Mouse (Mus musculus) lung, embryonic 15.5 days (tissue): ENCODE data around the gene Rhou. TPM values are rescaled to one million over a fixed set of nuclear protein-coding genes. Genes with fewer than 3 reads are reported as not detected.
A peak's percentile ranks its signal among the peaks of the same experiment; 100 is the strongest.

Experiments used
- ATAC-seq: fragments of 200-750 bp; cut with Nextera tagmentation; 2 replicates; pipeline ENCODE4 v1.8.0; 2017; ENCODE audit warnings: moderate number of reproducible peaks, borderline replicate concordance; ENCODE audit not compliant: low FRiP score, low TSS enrichment; ENCODE audit errors: extremely low read depth
- H3K27ac ChIP-seq: fragments of 300-500 bp; sonication (generic); 2 replicates; pipeline ENCODE4 v1.5.1; 2015; ENCODE audit warnings: moderate library complexity, mild to moderate bottlenecking, inconsistent platforms
- H3K27me3 ChIP-seq: fragments of 300-500 bp; sonication (generic); 2 replicates; pipeline ENCODE4 v1.6.1; 2015; ENCODE audit warnings: inconsistent platforms
- H3K36me3 ChIP-seq: fragments of 300-500 bp; sonication (generic); 2 replicates; pipeline ENCODE4 v1.6.1; 2015; ENCODE audit warnings: inconsistent platforms
- H3K4me1 ChIP-seq: fragments of 300-500 bp; sonication (generic); 2 replicates; pipeline ENCODE4 v1.6.1; 2015; ENCODE audit warnings: inconsistent platforms
- H3K4me2 ChIP-seq: fragments of 300-500 bp; sonication (generic); 2 replicates; pipeline ENCODE4 v1.6.1; 2015; ENCODE audit warnings: inconsistent platforms, mild to moderate bottlenecking, moderate library complexity
- H3K4me3 ChIP-seq: fragments of 300-500 bp; sonication (generic); 2 replicates; pipeline ENCODE4 v1.5.1; 2015; ENCODE audit warnings: mild to moderate bottlenecking, inconsistent platforms
- H3K9ac ChIP-seq: fragments of 300-500 bp; sonication (generic); 2 replicates; pipeline ENCODE4 v1.6.1; 2015; ENCODE audit warnings: inconsistent platforms
- H3K9me3 ChIP-seq: fragments of 300-500 bp; sonication (generic); 2 replicates; pipeline ENCODE4 v1.6.1; 2016; ENCODE audit warnings: inconsistent platforms
- WGBS: fragments of 180-500 bp; shearing (Covaris S2); methylation state at CpG from one replicate; pipeline ENCODE4 v1.1.7; 2015; 5-methylcytosine and 5-hydroxymethylcytosine counted together
- polyA plus RNA-seq: library from polyadenylated mRNA; unstranded; fragments of >200 nt; fragmentation: Nextera tagmentation; extraction: Ambion mirVana; gene quantifications from 2 replicates; pipeline ENCODE4 v1.2.1, GENCODE M21; 2015

The Rhou gene
- polyA plus RNA-seq, 1 experiment from 2014 or later: 7.9 TPM

DNA sequence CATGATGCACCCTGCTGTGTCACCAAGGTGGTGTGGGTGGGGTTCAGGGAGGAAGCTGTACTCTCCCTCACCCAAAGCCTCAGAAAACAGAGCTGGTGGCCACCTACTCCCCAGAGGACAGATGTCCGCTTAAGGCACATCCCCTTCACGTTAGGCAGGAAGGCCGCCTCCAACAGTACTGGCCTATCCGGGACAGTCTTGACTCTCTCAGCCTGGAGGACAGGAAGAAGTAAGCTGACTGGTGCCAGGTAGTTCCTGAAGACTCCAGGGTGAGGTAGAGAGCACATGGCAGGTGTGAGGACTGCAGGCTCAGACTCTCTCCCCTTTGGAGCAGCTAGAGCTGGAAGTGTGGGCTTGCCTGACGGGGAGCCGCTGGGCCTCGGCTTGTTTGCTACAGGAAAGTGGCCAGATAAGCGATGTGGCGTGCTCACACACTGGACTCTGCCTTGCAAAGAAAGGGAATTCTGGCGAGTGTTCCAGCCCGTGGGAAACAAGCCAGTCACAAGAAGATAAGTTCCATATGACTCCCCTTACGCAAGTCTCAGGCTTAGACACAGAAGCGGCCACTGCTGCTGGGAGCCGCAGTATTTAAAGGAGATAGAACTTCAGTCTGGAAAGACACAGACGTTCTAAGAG, 48.3 kb downstream of the Rhou start:
- peaks cover 5% of the 10 kb centered on the region; the same call in 1 of the 2 replicates for H3K27me3 ChIP-seq
- no peak overlapping the region for H3K4me2 ChIP-seq
- no peaks in the 10 kb centered on the region for H3K36me3 ChIP-seq
- H3K9me3 ChIP-seq: no peaks in the 10 kb centered on the region
- peak overlapping the region; percentile 67 for H3K27ac ChIP-seq
- H3K4me3 ChIP-seq: no peak overlapping the region
- 25% methylated on average over 15 of the region's 15 CpGs for WGBS
- peaks cover 27% of the 10 kb centered on the region for H3K4me1 ChIP-seq
- peak; percentile 70; the same call in 1 of the 2 replicates for ATAC-seq
- H3K9ac ChIP-seq: no peak overlapping the region

DNA sequence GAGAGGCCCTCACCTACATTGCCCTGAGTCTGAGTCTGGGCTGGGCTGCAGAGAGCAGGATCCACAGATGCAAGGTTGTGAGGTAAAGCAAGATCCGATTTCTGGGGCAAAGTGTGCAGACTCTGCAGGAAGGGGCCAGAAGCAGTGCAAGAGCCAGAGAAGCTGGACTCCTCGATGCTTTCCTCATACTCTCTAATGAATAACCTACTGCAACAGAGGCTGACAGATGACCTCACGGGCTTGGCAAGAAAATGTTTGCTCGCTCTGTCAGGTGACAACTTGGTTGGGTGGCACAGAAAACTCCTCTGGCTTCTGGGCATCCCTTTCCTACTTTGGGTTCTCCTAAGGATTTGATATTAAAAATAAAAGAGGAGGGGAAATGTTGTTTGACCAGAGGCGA, 51.6 kb downstream of the Rhou start:
- ATAC-seq: no peak
- no peaks in the 10 kb centered on the region for H3K36me3 ChIP-seq
- WGBS: 54% methylated on average over 5 of the region's 5 CpGs
- no peak overlapping the region for H3K9ac ChIP-seq
- no peaks in the 10 kb centered on the region for H3K9me3 ChIP-seq
- peaks cover 25% of the 10 kb centered on the region for H3K4me1 ChIP-seq
- H3K4me3 ChIP-seq: no peak overlapping the region
- H3K27me3 ChIP-seq: peaks cover 5% of the 10 kb centered on the region; the same call in 1 of the 2 replicates
- no peak overlapping the region for H3K4me2 ChIP-seq
- H3K27ac ChIP-seq: no peak overlapping the region

DNA sequence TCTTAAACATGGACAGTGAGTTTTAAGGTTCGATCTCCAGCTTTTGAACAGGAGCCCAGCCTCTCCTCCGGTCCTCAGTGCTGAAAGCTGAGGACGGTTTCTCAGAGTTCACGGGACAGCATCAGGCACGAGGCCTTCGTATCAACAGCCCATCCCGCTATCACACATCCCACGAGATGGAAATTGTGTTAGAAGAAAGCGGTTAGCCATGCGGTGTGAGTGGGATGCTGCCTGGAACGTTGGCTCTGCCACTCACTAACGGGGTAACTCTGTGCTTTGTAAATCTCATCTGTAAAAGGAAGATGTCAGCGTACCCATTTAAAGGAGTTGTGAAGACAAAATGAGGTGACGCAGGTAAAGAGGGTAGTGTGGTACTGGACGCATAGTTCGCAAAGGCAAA, 53.4 kb downstream of the Rhou start:
- Histone ChIP-seq H3K9me3 (no peaks in the 10 kb centered on the region), H3K4me2 (no peak overlapping the region), H3K9ac (no peak overlapping the region), H3K36me3 (no peaks in the 10 kb centered on the region), H3K4me3 (no peak overlapping the region), H3K4me1 (peaks cover 14% of the 10 kb centered on the region), H3K27me3 (peaks cover 5% of the 10 kb centered on the region; the same call in 1 of the 2 replicates), H3K27ac (no peak overlapping the region)
- no peak for ATAC-seq
- WGBS: 78% methylated on average over 16 of the region's 16 CpGs

DNA sequence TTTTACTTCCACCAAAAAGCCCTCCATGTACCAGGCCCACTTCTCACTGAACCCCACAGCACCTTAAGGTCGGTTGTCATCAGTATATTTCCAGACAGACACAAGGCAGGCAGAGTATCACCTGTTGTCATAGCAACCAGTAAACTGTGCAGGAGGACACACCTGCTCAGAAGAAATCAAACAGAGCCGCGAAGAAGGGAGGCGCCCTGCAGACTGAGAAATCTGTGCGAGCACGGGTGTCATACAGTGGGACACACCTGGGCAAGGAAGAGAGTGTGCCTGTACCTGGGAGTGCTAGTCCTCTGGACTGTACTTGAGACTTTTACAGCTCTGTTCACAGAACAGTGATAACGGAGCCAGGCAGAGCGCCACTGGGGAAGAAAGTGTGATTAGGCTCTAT, 55.0 kb downstream of the Rhou start:
- H3K27ac ChIP-seq: no peak overlapping the region
- H3K4me2 ChIP-seq: no peak overlapping the region
- H3K4me3 ChIP-seq: no peak overlapping the region
- H3K9me3 ChIP-seq: no peaks in the 10 kb centered on the region
- H3K9ac ChIP-seq: no peak overlapping the region
- peaks cover 9% of the 10 kb centered on the region; the same call in 1 of the 2 replicates for H3K4me1 ChIP-seq
- no peaks in the 10 kb centered on the region for H3K36me3 ChIP-seq
- ATAC-seq: no peak
- peaks cover 5% of the 10 kb centered on the region; the same call in 1 of the 2 replicates for H3K27me3 ChIP-seq
- 50% methylated on average over 8 of the region's 8 CpGs for WGBS

DNA sequence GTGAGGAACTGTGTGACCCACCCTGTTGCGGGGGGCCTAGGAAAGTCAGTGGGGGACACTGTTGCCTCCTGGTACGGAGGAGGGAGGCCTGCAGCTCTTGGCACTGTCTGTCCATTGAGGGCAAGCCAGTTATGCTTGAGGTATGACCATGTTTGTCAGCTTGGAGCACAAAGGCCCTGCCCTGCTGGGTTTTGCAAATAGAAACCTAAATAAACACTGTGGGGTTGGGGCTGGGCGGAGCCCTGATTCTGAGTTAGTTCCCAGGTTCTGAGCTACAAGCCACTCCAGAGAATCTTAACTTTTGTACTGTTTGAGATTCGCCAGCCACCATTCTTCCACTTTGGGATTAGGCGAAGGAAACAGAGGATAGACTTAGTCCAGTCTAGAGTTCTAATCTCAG, 56.6 kb downstream of the Rhou start:
- no peak for ATAC-seq
- Histone ChIP-seq H3K36me3 (no peaks in the 10 kb centered on the region), H3K4me1 (peaks cover 14% of the 10 kb centered on the region; the same call in 1 of the 2 replicates), H3K9ac (no peak overlapping the region), H3K27ac (no peak overlapping the region), H3K27me3 (peaks cover 5% of the 10 kb centered on the region; the same call in 1 of the 2 replicates), H3K4me3 (no peak overlapping the region), H3K9me3 (no peaks in the 10 kb centered on the region), H3K4me2 (no peak overlapping the region)
- 83% methylated on average over 5 of the region's 5 CpGs for WGBS

Other genes with a start within 250 kb of the Rhou start
- gene Mc1r, start 246.8 kb upstream of the Rhou start, polyA plus RNA-seq: not detected in 2 replicates
- 4.6 and 11.4 TPM in 2 replicates for gene Tubb3, start 242.5 kb upstream of the Rhou start, polyA plus RNA-seq
- 29.7 and 31.1 TPM in 2 replicates for gene Def8, start 230.4 kb upstream of the Rhou start, polyA plus RNA-seq
- 48.2 and 50.5 TPM in 2 replicates for gene Afg3l1, start 176.0 kb upstream of the Rhou start, polyA plus RNA-seq
- gene Dbndd1, start 138.5 kb upstream of the Rhou start, polyA plus RNA-seq: 1.9 and 2.4 TPM in 2 replicates
- 27.6 and 29.8 TPM in 2 replicates for gene Gas8, start 135.1 kb upstream of the Rhou start, polyA plus RNA-seq
- gene Rab4a, start 152.1 kb downstream of the Rhou start, polyA plus RNA-seq: 33.2 and 33.8 TPM in 2 replicates
- gene Ccsap, start 206.3 kb downstream of the Rhou start, polyA plus RNA-seq: 4.9 and 5.6 TPM in 2 replicates
- 9.0 and 31.1 TPM in 2 replicates for gene Acta1, start 240.8 kb downstream of the Rhou start, polyA plus RNA-seq